Mouse (Mus musculus) urinary bladder, postnatal 14 days (tissue): ENCODE results near the gene Gm10382.

Source experiments
- DNase-seq: peaks from one replicate; pipeline ENCODE4 v3.0.0; 2021; ENCODE audit warnings: low spot score

Gene Gm10382

DNA sequence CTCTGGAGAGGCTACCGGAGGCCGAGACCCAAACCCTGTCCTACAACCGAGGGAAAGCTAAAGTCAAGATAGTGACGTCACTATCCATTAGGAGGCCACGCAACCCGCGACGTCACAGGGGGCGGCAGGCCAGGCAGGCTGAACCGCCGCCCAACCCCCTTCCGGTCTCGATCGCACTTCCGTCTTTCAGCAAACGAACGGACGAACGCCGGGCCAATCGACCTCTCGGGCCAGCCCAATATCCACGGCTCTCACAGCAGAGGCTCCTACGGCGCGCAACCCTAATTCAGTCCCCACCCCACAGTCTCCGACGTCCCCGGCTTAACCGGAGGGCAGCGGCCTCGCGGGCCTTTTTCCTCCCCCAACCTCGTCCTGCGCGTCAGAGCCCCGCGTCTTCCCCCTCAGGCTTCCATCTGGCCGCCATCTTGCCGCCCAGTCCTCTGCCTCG, at the start of gene Gm10382:
Gene Gm10382, plus strand, starts transcription at position 192 of the 448 bp plus-strand sequence.
- peak; percentile 84 for DNase-seq

DNA sequence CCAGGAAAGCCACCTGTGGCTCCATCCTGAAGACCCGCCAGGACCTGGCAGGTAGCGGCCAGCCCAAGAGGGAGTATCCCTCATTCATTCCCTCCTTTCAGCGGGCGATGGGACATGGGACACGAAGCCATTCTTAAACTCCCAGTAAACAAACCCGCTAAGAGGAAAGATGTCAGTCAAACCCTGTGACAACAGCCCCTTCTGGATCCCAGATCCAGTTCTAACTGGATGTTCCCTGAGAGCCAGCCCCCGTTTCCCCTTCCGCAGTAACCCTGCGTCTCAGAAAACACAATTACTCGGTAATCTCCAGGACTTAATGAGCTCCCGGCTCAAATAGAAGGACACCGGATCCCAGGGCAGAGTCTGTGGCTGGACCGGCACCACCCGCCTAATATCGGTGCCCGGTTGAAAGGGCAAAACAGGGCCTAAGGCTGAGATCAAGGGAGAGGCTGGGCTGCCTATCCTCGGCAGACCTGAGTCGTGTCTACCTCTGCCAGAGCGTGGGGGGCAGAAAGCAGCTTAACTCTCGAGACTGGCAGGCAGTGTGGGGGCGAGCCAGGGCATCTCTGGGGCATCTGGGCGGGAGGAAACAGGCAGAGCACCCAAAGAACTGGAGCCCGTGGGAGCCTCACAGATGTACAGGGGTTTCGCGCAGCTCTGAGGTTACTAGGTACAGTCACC, 49.1 kb upstream of the Gm10382 start:
- DNase-seq: no peak

DNA sequence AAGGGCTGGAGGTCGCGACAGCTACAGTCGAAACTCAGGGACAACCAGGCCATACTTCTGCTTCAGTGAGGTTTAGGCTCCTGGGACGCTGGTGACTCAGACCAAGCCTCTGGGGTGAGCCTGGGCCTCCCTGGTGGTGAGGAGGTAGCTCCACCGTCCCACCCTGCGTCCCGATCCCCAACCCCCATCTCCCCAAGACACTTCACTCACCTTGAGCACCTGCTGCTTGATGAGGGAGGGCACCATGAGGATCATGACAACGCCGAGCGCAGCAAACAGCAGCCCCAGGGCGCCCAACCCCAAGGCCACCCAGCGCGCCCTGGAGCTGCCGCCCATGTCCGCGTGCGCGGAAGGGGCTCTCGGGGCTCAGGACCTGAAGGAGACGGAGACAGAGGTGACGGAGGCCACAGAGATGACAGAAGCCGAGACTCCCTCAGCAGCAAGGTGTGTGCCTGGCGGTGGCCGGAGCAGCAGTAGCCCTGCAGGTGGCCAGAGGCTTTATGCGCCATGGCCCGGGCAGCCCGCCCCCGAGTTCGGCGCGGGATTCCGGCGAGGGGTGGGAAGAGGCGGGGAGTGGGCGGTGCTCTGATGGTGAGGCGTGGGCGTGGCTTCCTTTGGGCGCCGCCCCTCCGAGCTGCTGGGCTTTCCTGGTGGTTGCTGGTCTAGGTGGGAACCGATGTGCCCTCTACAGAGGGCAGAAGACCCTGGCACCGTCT, 48.4 kb upstream of the Gm10382 start, which contains the start of gene Scarb1:
Gene Scarb1, minus strand, starts transcription at position 548 of the 716 bp plus-strand sequence.
- DNase-seq: peak; percentile 90

DNA sequence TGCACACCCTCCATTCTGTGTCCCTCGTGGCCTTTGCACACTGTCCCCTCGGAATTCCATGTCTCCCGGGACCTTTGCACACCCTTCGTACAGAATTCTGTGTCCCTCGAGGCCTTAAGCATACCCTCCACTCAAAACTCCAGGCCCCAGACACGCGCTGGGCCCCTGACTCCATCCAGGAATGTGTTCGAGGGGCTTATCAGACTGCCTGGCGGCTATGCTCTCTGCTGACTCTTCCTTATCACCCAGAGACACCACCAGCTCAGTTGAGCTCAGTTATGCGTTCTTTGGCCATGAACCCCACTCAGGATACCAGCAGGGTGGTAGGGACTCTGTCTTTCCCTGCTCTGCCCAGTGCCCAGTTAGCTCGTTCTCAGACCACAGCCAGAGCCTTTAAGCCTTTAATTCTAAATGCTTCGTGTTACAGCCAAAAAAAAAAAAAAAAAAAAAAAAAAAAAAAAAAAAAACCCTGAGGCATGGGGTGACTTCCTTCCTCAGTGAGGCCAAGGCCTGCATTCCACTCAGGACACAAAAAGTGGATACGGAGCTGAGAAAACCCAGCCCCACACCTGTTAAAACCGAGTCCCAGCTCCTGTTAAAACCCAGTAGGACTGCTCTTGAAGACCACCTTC, 47.5 kb upstream of the Gm10382 start:
- DNase-seq: no peak

DNA sequence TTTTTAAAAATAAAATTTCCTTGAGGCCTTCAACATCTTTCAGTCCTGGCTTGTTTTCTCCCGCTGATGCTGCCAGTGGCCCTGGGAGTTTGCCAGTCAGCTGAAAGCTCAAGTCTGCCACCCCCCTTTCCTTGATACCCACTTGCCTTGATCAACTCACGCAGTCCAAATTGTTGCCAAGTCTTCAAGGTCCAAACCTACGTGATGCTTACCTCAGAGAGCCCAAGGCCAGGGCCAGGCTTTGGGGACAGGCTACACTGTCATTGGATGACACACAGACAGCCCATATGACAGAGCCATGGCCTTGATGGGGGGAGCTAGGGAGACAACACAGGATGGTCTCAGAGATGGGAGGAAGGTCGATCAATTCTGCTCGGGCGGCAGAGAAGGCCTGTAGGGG, 44.8 kb upstream of the Gm10382 start:
- DNase-seq: no peak

DNA sequence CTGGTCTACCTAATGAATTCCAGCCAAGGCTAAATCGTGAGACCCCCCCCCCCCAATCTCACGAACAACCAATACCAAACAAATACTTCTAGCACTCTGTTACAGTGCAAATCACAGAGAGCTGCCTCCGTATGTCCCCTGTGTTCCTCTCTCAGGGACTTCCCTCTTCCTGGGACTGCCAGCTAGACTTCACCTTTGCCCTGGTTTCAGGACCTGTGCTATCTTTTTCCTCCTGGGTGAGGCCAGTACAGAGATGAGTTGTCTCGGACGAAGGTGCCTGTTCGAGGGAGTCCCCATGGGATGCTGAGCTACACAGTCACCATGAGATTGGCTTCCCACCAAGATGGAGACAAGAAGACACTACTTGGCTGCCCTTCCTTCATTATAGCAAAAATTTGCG, 41.1 kb upstream of the Gm10382 start:
- DNase-seq: no peak

DNA sequence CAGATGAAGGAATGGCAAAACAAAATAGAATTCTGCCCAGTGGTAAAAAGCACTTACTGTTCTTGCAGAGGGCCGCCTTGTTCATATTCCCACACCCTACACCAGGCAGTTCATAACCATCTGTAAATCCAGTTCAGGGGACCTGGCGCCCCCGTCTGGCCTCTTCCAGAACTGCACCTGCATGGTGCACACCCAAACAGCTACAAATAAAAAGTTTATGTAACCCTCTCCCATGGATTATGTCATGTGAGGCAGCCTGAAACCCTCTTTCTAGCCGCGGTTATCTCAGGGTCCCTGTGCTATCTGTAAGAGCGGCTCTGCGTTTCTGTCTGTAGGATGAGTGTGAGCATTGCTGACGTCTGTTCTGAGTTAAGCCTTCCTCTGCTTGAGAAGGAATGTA, 40.6 kb upstream of the Gm10382 start:
- peak; percentile 49 for DNase-seq

DNA sequence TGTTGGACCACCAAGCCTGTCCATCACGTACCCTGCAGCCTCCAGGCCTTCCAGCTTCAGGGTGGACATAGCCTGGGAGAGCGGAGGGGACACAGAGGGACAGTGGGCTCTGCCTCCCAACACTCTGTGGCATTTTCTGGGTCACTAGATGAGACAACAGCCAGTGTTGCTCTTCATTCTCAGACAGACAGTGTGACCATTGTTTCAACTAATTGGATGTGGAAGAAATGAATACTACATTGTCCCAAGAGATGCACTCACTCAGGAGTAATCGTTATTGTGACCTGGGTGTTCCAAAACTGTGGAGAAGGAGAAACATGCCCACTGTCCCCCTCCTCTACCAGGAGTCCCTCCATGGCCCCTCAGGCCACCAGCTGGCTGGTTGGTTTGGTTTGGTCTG, 39.7 kb upstream of the Gm10382 start:
- DNase-seq: no peak

DNA sequence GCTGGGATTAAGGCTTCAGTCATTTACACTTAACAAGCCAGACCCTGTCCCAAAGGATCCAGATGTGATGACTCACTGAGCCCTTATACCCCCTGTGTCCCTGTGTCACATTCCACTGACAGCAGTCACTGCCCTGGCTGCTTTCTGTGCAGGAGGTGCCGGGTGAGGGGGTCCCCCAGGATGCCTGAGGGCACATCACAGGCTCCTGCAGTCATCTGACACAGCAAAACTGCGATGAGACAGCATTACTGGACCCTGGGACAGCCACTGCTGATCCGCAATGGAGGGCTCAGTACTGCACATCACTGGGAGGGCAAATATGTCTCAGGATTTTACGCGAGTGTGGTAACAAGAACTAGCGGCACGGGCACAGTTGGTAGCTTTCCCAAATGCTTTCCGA, 38.1 kb upstream of the Gm10382 start:
- DNase-seq: no peak

DNA sequence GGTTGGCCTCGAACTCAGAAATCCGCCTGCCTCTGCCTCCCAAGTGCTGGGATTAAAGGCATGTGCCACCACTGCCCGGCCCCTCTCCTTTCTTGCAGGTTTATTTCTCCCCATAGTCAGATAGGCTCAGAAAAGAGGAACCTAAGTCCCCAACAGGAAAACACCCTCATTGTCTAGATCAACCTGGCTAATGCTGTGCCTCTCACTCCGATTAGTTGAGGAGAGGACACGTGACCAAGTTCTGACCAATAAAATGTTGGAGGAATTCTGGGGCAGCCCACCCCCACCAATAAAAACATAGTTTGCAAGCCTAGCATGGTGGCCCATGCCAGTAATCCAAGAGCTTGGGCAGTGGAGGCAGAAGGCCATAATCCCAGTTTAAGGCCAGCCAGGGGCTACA, 37.2 kb upstream of the Gm10382 start:
- DNase-seq: no peak

DNA sequence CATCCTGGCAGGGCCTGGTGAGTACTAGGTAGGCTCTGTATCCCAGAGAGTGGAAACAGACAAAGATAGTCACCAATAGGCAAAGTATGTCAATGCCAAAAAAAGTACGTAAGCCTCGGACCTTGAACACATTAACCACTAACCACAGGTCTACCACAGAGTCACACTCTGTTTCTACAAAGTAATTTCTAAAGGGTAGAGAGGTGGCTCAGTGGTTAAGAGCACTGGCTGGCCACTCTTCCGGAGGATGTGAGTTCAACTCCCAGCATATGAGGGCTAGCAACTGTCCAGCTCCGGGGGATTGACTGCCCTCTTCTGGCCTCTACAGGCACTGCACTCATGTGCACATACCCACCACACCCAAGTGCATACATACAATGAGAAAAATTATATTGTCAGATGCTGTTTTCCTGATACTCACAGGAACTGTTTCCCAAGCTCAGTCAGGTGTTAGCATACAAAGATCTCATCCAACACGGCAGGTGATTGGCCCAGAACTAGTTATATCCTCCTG, 36.3 kb upstream of the Gm10382 start:
- DNase-seq: no peak

DNA sequence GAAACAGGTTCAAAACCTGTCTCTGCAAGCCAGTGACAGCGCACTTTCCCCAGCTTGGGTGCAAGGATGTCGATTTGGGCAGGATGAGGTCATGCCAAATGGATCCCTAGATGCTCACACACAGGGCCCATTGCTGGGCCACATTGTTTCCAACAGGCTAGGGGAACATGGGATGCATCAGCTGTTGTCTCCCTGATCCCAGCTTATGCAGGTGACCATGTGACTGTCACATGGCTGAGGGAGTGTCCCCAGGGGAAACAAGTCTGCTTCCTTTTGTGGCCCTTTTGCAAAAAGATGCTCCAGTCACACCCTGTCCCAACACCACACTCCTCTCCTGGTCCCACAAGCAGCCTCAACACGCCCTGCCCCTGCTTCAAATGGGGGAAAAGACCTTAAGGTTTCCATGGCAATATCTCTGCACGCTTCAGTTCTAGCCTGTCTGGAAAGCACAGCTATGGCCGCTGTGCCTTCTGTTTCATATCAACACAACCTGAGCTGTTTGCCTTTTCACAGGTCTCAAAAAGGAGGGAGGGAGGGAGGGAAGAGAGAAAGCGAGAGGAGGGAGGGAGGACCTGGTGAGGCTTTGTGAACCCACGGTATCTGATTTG, 34.1 kb upstream of the Gm10382 start:
- DNase-seq: no peak

DNA sequence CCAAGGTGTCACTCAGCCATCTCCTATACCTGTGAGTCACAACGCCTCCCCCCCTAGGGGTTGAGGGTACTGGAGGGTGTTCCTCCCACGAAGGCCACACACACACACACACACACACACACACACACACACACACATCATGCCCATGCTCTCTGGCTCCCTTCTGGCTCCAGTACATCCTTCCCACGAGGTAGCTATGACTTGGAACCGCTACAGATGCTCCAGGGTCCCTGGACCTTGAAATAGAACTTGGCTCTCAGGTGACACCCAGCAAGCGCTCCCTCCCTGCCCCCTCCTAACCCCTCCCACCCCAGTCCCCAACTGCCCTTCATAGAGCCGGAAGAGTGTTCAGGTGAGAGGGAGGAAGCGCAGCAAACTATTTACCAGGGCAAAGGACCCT, 33.5 kb upstream of the Gm10382 start:
- DNase-seq: no peak

DNA sequence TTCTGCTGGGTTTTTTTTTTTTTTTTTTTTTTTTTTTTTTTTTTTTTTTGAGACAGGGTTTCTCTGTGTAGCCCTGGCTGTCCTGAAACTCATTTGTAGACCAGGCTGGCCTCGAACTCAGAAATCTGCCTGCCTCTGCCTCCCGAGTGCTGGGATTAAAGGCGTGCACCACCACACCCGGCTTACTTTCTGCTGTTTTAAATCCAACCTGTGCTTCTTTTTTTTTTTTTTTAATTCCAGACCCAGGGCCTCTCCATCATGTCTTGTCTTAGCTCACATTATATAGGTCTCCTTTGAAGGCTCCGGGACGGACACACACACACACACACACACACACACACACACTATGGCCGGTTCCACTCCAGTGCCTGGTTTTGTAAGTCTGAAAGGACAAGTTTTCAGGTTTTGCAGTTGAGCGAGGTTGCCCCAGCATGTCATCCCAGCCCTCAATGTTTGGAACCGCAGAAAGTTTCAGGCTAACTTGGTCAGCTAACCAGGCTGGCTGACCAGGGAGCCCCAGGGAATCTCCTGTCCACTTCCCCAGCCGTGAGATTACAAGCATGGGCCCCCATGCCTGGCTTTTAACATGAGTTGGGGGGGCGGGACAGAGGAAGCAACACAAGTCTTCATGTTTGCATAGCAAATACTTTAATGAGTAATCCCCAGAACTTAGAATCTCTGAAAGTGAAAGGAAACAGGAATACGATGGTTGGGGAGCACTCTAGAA, 31.4 kb upstream of the Gm10382 start:
- no peak for DNase-seq

DNA sequence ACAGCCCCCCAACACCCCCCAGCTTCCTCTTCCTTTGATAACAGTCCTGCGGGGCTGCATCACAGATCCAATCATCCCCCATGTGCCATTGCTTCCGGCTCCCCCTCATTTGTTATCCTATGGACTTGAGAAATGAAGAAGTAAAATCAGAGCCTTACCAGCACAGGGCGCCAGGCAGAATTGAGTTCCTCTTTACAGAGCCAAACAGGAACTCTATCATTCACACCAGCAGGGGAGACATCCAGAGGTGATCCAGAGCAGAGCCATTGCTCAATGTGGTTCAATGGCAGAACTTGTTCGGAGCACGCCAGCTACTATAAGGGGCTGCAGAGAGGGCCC, 30.9 kb upstream of the Gm10382 start:
- no peak for DNase-seq

DNA sequence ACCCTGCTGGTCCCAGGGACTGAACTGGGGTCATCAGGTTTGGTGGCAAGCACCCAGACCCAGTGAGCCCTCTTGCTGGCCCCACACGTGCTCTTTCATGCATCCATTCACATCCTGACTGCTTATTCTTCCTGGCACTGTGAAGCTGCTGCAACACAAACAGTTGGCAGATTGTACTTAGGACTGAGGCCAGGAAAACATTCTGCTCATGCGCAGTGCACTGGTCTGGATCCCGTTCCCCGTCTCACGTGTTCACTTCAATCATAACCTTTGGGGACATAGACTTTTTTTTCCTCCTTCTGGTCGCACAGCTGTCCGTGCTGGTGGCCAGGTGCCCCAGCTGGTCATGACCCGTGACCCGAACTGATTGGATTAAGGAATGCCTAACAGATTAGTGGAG, 28.6 kb upstream of the Gm10382 start:
- no peak for DNase-seq

DNA sequence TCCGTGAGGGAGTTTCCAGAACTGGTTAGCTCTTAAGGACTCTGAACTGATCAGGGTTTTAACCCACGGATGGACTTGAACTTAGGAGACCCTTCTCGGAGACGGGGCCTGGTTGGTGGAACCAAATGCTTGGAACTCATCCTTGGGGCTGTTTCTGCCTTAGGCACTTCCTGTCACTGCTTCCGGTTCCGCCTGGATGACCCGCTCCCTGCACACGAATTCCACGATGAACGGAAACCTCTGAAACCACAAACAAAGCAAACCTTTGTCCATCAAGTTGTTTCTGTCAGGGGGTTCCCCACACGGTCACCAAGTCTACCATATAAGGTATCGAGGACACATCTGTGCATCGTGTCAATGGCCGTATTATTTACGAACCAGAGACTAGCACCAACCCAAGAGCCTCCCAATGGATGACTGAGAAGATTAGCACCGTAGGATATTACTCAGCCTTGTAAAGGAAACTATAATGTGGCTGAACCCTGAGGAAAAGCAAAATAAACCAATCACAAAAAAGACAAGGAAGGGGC, 28.1 kb upstream of the Gm10382 start:
- no peak for DNase-seq

DNA sequence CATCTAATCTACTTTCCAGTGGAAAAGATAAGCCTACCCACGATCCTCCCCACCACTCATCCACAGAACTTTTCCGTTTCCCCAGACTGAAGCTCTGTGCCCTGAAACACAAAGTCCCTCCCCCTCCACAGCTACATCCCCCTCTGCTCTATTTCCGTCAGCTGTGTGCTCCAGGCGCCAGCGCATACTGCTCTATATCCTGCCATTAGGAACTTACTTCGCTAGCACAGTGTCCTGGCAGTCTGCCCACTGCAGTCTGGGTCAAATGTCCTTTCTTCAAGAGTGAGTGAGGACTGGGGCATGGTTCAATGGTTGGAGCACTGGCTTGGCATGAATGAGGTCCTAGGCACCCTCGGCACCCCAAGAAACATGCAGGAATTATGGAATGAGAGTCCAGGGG, 25.2 kb upstream of the Gm10382 start:
- DNase-seq: peak; percentile 43

DNA sequence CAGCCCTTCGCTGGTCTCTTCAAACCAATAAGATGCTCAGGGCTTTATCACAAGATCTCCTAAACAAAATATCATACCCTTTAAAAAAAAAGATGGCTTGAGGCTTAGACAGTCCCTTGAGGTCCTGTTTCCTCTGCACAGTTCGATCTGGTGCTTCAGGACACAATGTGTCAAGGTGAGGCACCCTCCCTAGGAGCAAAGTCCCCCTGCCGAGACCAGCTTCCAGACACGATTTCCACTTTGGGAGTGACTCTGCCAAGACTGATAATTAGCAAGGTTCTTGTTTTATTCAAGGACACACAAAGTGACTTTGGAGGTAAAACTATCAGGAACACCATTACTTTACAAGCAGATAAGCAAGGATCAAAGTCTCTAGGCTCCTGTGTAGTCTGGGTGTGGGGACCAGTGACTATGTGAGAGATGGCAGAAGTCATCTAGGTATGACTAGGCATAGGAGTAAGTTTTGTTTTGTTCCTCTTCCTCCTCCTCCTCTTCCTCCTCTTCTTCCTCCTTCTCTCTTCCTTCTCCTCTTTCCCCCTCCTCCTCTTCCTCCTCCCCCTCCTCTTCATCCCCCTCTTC, 24.2 kb upstream of the Gm10382 start:
- no peak for DNase-seq

DNA sequence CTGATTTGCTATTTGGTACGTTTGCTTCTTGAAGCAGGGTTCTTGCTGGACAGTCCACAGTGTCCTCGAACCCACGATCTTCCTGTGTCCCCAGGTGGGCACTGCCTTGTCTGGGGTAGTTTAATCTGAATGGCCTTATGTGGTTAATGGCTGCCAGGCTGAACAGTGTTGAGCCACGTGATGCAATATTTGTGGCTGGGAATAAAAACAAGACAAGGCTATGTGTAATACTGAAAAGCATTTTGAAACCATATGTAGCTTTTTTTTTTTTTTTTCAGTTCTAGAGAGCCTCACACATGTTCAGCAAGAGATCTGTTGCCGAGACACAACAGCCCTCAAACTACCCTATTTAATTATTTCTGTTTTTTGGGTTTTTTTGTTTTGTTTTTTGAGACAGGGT, 21.0 kb upstream of the Gm10382 start:
- no peak for DNase-seq

DNA sequence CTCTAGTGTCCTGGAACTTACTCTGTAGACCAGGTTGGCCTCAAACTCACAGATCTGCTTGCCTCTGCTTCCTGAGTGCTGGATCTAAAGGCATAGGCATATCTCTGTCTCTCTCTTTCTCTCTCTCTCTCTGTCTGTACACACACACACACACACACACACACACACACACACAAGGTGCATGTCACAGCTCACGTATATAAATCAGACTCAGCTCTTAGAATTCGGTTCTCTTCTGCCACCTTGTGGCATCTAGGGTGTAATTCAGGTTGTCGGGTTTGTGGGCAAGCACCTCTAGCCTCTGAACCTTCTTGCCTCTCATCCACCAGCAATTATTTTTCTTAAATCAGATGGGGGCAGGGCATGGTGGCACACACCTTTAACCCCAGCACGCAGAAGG, 20.6 kb upstream of the Gm10382 start:
- DNase-seq: peak; percentile 64
